Mouse (Mus musculus) liver, postnatal 0 days (tissue): ENCODE measurements around the gene Six3. TPM values are rescaled to one million over a fixed set of nuclear protein-coding genes. Genes with fewer than 3 reads are reported as not detected.

Experiments
- ATAC-seq: fragments of 200-750 bp; cut with Nextera tagmentation; 2 replicates; pipeline ENCODE4 v1.8.0; 2017; ENCODE audit warnings: mild to moderate bottlenecking, moderate library complexity
- DNase-seq: peaks from one replicate; pipeline ENCODE4 v3.0.0-alpha.2; 2016
- H3K27ac ChIP-seq: fragments of 300-500 bp; sonication (generic); 2 replicates; pipeline ENCODE4 v1.5.1; 2014; ENCODE audit warnings: antibody characterized with exemption, moderate library complexity, mild to moderate bottlenecking, low read depth
- H3K27me3 ChIP-seq: fragments of 300-500 bp; sonication (generic); 2 replicates; pipeline ENCODE4 v1.6.1; 2014; ENCODE audit warnings: low read length, control low read depth, mixed read lengths; ENCODE audit not compliant: insufficient read depth
- H3K36me3 ChIP-seq: fragments of 300-500 bp; sonication (generic); replicated peaks from 2 replicates; pipeline ENCODE4 v1.6.1; 2014; ENCODE audit warnings: mild to moderate bottlenecking, control low read depth, low read length, moderate library complexity, mixed read lengths; ENCODE audit not compliant: insufficient read depth
- H3K4me1 ChIP-seq: fragments of 300-500 bp; sonication (generic); 2 replicates; pipeline ENCODE4 v1.6.1; 2014; ENCODE audit warnings: antibody characterized with exemption, mild to moderate bottlenecking, control low read depth; ENCODE audit not compliant: insufficient read depth
- H3K4me2 ChIP-seq: fragments of 300-500 bp; sonication (generic); 2 replicates; pipeline ENCODE4 v1.6.1; 2014; ENCODE audit warnings: low read depth, mild to moderate bottlenecking, low read length, moderate library complexity, mixed read lengths
- H3K4me3 ChIP-seq: fragments of 300-500 bp; sonication (generic); 2 replicates; pipeline ENCODE4 v1.5.1; 2014; ENCODE audit warnings: low read depth, low read length
- H3K9ac ChIP-seq: fragments of 300-500 bp; sonication (generic); replicated peaks from 2 replicates; pipeline ENCODE4 v1.6.1; 2014; ENCODE audit warnings: mild to moderate bottlenecking, moderate library complexity
- H3K9me3 ChIP-seq: fragments of 300-500 bp; sonication (generic); 2 replicates; pipeline ENCODE4 v1.6.1; 2016; ENCODE audit warnings: mild to moderate bottlenecking, control low read depth, low read length, mixed read lengths
- CTCF ChIP-seq: sonication (generic); IDR thresholded peaks from 2 replicates; pipeline ENCODE4 v1.5.1; 2016; ENCODE audit warnings: antibody characterized with exemption, low read depth
- EP300 ChIP-seq: IDR thresholded peaks from 2 replicates; pipeline ENCODE4 v1.6.1; 2016; ENCODE audit warnings: antibody characterized with exemption, low read depth, mild to moderate bottlenecking
- WGBS: fragments of 180-500 bp; shearing (Covaris S2); extraction: QIAGEN DNeasy Blood & Tissue Kit; methylation state at CpG from one replicate; pipeline ENCODE4 v1.1.7; 2014; ENCODE audit not compliant: insufficient replicate concordance; 5-methylcytosine and 5-hydroxymethylcytosine counted together
- polyA plus RNA-seq: library from polyadenylated mRNA; unstranded; fragments of >200 nt; fragmentation: Nextera tagmentation; extraction: Ambion mirVana; gene quantifications from 2 replicates; pipeline ENCODE4 v1.2.1, GENCODE M21; 2015

Six3 gene
- polyA plus RNA-seq, 1 experiment from 2014 or later = not detected

DNA sequence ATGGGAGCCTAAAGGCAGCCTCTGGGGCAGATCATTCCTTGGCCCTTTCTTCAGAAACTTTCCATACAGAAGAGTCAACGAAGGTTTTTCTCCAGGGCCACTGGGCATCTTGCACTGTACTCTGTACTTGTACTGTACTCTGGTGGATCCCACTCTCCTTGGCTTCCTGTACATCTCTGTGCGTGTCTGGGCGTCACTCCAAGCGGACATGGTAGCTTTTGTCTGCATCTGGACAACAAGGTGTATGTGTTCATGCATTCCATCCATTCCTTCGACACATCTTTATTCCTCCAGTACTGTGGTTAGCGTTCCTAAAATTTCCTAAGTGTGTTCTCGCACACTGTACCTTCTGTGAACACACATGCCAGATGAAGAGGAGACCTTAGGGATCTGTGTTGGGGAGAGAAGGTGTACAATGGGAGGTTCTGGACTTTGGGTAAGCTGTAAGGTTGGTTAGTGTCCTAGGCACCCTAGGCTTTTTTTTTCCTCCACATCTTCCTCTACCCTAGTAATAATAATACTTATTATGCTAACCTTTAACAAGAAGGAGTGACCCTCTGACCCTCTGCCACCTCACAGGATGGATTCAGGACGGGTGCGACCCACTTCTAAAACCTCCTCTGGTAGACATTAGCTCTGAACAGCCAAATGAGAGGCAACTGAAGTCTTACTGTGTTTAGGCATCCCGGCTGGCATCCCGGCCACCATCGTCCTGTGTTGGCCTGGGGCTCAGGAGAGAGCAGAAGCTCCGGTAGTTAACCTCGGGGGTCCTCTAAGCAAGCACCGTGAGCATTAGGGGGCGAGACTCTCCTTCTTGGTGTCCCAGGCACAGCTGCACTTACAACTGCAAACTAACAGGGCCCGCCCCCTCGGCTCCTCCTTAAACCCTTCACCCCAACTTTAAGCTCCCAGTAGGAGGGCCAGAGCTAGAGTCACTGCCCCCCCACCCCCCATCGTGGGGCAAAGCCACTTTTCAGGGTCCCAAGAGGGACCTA lies 1.6 kb upstream of the Six3 start:
- Histone ChIP-seq H3K36me3 (no peaks in the 10 kb centered on the region), H3K27ac (no peak overlapping the region), H3K9ac (no peak overlapping the region), H3K27me3 (peaks cover 95% of the 10 kb centered on the region), H3K4me3 (no peak overlapping the region), H3K9me3 (no peaks in the 10 kb centered on the region), H3K4me1 (no peaks in the 10 kb centered on the region), H3K4me2 (no peak overlapping the region)
- WGBS = 9% methylated on average over 19 of the region's 19 CpGs
- ATAC-seq (no peak), DNase-seq (no peak)
- TF ChIP-seq CTCF (no peak), EP300 (no peak)

DNA sequence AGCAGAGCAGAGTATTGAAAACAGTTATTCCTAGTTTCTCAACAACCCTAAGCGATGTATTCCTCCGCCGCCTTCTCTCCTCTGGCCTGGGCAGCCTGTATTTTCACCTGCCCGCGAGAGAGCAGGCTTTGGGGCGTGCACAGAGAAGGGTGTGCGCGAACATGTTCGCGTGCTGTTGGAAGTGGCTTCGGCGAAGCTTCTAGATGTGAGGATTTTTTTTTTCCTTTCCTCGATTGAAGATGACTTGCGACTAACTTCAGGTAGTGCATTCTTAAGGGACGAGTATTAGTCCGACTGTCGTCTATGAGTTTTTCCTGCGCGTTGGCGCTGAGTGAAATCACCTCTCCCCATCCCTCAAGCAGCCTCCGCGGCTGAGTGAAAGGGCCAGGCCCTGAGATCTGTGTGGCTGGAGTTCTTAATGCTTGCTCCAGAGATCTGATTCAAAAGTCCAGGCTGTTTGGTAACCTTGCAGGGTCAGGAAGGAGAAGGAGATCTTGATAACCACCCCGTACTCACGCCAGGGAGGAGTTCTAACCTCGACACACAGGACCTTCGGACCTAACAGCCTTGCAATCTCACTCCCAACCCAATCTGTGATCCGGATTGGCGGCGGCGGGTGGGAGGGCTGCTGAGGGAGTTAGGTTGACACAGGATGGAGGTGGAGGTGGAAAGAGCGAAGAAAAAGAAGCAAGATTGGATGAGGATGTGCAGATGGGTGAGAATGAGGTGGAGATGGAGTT lies 712 bp upstream of the Six3 start:
- Histone ChIP-seq H3K9me3 (no peaks in the 10 kb centered on the region), H3K27me3 (peaks cover 99% of the 10 kb centered on the region), H3K4me1 (no peaks in the 10 kb centered on the region), H3K27ac (no peak overlapping the region), H3K36me3 (no peaks in the 10 kb centered on the region), H3K4me3 (no peak overlapping the region), H3K4me2 (no peak overlapping the region), H3K9ac (no peak overlapping the region)
- WGBS = 2% methylated on average over 31 of the region's 31 CpGs
- TF ChIP-seq CTCF (no peak), EP300 (no peak)
- no peak for DNase-seq
- no peak for ATAC-seq

DNA sequence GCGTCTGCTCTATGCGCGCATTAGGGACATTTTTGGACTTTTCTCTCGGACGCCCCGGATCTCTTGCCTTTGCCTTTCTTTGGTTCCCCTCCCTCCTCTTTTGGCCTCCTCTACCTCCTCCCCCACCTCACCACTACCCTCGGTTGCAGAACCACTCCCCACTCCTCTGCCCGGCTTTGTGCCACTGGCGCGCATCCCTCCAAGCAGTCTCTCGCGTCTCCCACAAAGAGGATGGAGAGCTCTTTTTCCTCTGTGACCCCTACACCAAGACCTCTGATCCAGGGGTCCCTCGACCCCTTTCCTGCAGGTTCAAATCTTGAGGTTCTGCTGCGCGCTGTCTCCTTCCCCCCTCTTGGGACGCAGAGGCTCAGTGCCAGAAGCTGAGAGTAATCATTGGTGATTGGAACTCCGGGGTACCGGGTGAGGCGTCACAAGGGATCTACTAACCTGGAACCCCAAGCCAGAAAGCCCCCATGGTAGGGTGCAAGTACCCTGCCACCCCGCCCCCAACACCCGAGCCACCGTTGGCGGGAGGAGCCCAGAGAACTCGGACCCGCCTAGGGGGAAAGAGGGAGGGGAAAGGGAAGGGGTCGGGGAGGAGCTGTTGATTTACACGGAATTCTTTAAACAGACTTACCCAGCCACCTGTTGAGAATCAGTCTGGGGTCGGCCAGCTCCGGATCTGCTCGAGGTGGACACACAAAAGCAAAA lies 758 bp downstream of the Six3 start:
- DNase-seq (no peak), ATAC-seq (no peak)
- H3K9me3 ChIP-seq = no peaks in the 10 kb centered on the region
- H3K27ac ChIP-seq = no peak overlapping the region
- H3K27me3 ChIP-seq = peaks cover 99% of the 10 kb centered on the region
- H3K36me3 ChIP-seq = no peaks in the 10 kb centered on the region
- no peak for TF ChIP-seq CTCF
- TF ChIP-seq EP300 = no peak
- no peak overlapping the region for H3K9ac ChIP-seq
- H3K4me1 ChIP-seq = no peaks in the 10 kb centered on the region
- no peak overlapping the region for H3K4me2 ChIP-seq
- WGBS = 5% methylated on average over 30 of the region's 30 CpGs
- no peak overlapping the region for H3K4me3 ChIP-seq

DNA sequence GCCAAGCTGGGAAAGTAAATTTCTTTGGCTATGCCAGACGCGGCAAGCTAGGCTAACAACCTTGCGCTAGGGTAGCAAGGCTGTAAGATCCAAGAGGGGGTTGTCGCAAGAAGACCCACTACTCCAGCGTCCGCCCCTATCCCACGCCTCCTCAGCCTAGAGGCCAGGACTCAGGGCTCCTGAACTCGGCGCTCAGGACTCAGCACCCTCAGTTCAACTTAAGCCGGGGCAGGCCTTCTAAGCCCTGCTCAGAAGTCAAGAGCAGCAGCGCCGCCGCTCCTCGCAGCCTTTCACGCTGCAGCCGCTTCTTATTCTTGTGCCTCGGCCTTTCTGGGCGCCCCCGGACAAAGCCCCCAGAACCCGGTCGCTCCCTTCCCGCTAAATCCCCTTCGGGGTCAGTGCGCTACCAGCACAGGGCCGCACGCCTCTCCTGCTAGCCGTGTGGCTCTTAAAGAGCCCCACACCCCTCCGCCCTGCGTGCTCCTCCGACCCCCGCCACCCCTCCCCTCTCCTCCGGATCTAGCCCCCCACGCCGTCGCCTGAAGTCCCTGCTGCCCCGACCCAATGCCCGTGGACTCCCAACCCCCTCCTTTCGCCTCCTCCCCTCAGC lies 1.4 kb downstream of the Six3 start:
- Histone ChIP-seq H3K4me1 (no peaks in the 10 kb centered on the region), H3K4me2 (no peak overlapping the region), H3K36me3 (no peaks in the 10 kb centered on the region), H3K4me3 (no peak overlapping the region), H3K27me3 (peaks cover 100% of the 10 kb centered on the region), H3K27ac (no peak overlapping the region), H3K9me3 (no peaks in the 10 kb centered on the region), H3K9ac (no peak overlapping the region)
- DNase-seq (no peak), ATAC-seq (no peak)
- TF ChIP-seq EP300 (no peak), CTCF (no peak)
- 1% methylated on average over 38 of the region's 38 CpGs for WGBS

DNA sequence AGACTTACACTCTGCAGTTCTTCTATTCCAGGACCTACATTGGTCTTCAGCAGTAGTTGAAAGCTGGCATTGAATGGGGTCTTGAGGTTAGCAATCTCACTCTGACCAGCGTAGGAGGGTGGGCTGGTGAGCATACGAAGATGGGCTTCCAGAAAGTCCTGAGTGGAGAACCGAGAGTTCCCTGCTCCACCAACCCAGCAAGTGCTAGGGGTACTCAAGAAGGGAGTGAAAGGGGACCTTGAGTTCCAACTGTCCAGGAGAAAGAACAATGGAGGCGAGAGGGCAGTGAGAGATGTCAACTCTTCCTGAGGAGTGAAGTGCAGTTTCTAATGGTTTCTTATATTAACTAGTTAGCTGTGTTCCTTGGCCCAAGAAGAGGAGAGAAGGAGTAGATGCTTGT lies 2.2 kb downstream of the Six3 start:
- Histone ChIP-seq H3K9ac (no peak overlapping the region), H3K4me3 (no peak overlapping the region), H3K27me3 (peaks cover 100% of the 10 kb centered on the region), H3K36me3 (no peaks in the 10 kb centered on the region), H3K4me1 (no peaks in the 10 kb centered on the region), H3K9me3 (no peaks in the 10 kb centered on the region), H3K4me2 (no peak overlapping the region), H3K27ac (no peak overlapping the region)
- no peak for TF ChIP-seq CTCF
- WGBS = 6% methylated on average over 4 of the region's 4 CpGs
- ATAC-seq = no peak
- no peak for DNase-seq
